Mouse (Mus musculus) urinary bladder, adult 18-20 months (tissue): ENCODE data around the gene Car6.
A peak's percentile ranks its signal among the peaks of the same experiment; 100 is the strongest.

Experiments used
- DNase-seq, 2 experiments: peaks; one replicate each; pipeline ENCODE4 v3.0.0; 2022; ENCODE audit warnings: low spot score in 2 of 2, mixed read lengths in 2 of 2

The Car6 gene

DNA sequence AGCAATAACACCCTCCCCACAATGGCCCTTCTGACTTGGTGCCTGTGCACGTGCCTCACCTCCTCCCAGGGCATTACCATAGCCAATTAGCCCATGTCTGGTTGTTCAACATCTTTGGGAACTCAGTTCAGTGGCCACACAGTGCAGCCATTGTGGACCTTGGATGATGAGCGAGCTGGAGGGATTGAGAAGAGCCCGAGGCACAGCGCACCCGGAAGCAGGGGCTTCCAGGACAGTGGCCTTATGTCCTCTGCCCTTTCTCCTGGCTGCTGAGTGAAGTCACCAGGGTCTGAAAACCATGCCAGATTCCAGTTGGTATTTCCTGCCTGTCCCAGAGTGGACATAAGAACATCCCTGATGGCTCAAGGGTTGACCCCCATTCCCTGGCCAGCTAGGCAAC is at the start of gene Car6:
Gene Car6, minus strand, starts transcription at position 101 of the 400 bp plus-strand sequence.
- DNase-seq, result no peak

- no peak for DNase-seq
Measured at GRCm38 (mm10) chr4:150249731-150250270, 48.7 kb upstream of the Car6 start.

GRCm38 (mm10) chr4:150248917-150249316 is 47.8 kb upstream of the Car6 start:
- DNase-seq, result no peak

- DNase-seq, result peak in 1 of 2 experiments; percentile 24
Measured at GRCm38 (mm10) chr4:150248009-150248408, 46.9 kb upstream of the Car6 start.

- no peak for DNase-seq
Measured at GRCm38 (mm10) chr4:150245876-150246275, 44.7 kb upstream of the Car6 start.

GRCm38 (mm10) chr4:150242745-150243144 is 41.6 kb upstream of the Car6 start:
- no peak for DNase-seq

- DNase-seq, result no peak
Measured at GRCm38 (mm10) chr4:150241708-150242107, 40.6 kb upstream of the Car6 start.

GRCm38 (mm10) chr4:150240381-150240886 is 39.3 kb upstream of the Car6 start:
- no peak for DNase-seq

DNA sequence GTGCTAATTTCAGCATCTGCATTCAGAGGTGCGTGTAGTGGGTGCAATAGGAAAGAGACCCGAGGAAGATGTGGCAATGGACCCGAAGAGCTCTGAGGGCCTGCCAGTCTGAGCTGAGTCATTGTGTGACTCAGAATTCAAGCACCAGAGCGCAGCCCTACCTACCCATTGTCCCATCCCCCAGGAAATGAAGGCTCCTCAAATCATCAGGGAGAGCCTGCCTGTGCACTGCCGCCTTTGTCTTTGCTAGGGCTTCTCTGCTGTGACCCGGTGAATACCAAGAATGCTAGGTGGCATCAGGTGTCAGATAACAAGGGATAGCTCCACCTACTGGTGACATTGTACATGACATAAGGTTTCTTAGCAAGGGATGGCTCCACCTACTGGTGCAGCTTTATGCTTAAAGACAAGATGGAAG is 38.8 kb upstream of the Car6 start:
- peak; percentile 45 to 68 for DNase-seq

DNA sequence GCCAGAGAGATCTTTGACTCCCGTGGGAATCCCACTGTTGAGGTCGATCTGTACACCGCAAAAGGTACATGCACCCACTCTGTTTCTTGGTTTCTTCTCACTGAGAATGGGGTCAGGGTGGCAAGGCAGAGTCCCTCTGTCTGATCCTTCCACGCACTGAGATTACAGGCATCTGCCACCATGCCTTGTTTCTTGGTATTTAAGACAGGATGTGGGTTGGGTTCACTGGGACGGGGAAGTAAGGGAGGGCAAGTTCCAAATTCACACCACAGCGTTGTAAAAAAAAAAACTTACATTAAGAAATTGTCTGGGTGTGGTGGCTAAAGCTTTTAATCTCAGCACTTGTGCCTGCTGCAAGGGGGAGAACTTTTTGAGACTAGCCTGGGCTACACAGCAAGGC is 38.4 kb upstream of the Car6 start:
- no peak for DNase-seq

GRCm38 (mm10) chr4:150239087-150239480 is 38.0 kb upstream of the Car6 start:
- DNase-seq, result no peak

DNA sequence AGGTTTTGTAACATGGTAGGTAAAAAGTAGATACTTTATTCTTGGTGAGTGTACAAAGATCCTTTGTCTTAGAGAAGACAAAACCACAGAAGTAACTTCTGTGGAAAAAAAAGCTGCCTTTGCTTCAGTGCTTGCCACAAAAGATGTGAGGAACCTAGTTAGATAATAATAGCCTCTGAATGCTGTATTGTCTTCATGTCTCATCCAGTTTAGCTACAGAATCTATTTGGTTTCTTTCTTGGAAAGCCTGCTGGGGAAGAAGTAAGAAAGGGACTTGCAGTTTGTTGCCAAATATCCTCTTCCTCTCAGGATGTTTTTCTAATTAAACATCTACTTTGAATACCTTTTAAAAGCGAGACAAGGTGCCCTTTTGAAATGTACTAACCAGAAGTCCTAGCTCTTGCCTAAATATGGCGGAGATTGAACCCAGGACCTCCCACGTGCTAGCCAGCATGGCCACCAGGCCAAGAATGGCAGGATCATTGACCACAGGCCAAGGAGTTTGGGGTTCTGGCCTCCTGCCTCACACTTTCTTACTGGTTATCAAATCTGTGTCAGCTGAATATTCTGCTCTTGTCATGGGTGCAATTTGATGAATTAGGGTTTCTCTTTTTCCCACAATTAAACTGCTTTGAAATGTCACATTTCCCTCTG is 37.4 kb upstream of the Car6 start:
- DNase-seq, result no peak

DNA sequence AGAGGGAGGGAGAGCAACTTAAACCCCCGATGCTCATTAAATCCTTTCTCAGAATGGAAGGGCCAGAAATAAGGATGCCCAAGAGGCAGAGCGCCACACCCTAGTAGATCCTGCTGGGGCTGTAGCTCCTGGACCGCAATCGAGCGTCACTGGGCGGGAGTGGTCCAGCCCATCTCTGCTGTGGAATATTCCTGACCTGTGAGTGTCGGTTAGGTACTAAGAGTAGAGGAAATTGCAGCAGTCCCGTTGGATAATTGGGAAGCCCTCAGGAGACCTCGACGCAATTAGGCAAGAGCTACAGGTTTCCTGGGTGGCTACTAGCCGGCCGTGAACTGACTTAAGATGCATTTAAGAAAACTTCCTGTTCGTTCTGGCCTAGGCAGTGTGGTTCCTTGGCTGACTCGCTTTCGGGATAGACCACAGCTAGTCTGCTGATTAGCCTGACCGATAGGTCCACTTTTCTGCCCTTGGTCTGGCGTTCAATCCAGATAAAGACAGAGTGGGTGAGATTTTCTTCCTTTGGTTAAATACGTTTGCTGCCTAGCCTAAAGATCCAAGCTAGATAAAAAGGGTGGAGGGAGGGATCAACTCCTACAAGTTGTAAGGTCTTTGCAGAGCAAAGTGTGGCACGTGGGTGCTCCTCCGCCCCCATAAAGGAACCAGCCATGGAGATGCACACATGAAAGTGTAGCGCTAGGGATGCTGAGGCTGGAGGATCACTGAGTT is 36.7 kb upstream of the Car6 start:
- peak; percentile 14 to 30 for DNase-seq

- DNase-seq, result peak; percentile 93 to 96
Measured at GRCm38 (mm10) chr4:150236521-150237481, 35.7 kb upstream of the Car6 start, which contains the start of gene Eno1. Gene Eno1, plus strand, starts transcription at chr4:150236721.

- DNase-seq, result no peak
Measured at GRCm38 (mm10) chr4:150236031-150236430, 34.9 kb upstream of the Car6 start.

DNA sequence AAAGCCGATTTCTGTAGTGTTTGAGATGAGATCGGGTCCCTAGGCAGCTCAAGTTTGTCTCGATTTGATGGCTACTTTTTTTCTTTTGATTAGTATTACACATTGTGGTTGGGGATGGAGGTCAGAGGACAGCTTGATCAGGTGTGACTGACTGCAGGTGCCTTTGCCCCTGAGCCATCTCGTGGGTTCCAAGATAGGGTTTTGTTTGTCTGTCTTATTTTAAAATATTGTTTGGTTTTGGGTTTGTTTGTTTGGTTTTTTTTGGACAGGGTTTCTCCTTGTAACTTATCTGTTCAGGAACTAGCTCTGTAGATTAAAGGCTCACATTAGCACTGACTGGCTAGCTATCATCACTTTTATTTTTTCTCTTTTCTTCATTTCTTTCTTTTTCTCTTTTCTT is 34.5 kb upstream of the Car6 start:
- DNase-seq, result no peak

GRCm38 (mm10) chr4:150234599-150235327 is 33.6 kb upstream of the Car6 start:
- DNase-seq, result no peak

DNA sequence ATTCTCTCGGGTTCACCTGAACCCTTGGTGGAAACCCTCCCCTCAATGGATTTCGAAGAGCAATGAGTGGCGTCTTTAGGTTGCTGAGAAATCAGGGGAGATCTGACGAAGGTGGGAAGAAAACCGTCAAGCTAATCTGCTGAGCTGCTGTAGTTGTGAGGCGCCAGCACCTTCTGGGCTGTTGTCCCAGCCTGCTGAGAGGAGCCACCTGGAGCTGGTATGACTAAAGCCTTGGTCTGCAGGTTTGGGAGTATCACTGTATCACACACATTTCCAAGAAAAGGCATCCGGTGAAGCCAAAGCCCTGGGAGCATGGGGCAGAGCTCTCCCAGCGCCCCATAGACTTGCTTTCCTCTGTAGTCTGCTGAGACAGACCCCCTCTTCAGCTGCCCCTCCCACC is 30.7 kb upstream of the Car6 start:
- DNase-seq, result no peak

- no peak for DNase-seq
Measured at GRCm38 (mm10) chr4:150230460-150231407, 29.6 kb upstream of the Car6 start.
